Mouse (Mus musculus) myocyte (in vitro differentiated cells): ENCODE results near the gene Cstf2t. TPM values are rescaled to one million over a fixed set of nuclear protein-coding genes. Genes with fewer than 3 reads are reported as not detected.

Source experiments
- H3K27me3 ChIP-seq: one replicate; pipeline ENCODE4 v1.6.1; 2011; ENCODE audit not compliant: control insufficient read depth, insufficient read depth, insufficient read length
- H3K36me3 ChIP-seq: one replicate; pipeline ENCODE4 v1.6.1; 2011; ENCODE audit not compliant: control insufficient read depth, insufficient read depth
- H3K4me2 ChIP-seq: one replicate; pipeline ENCODE4 v1.6.1; 2011; ENCODE audit warnings: low read depth, control low read depth
- H3K4me3 ChIP-seq: one replicate; pipeline ENCODE4 v1.5.1; 2011; ENCODE audit warnings: mild to moderate bottlenecking, control low read depth, moderate library complexity
- H3K79me2 ChIP-seq: one replicate; pipeline ENCODE4 v1.6.1; 2011; ENCODE audit not compliant: control insufficient read depth, insufficient read depth
- H3ac ChIP-seq: one replicate; pipeline ENCODE4 v1.6.1; 2011; ENCODE audit not compliant: control insufficient read depth, insufficient read length
- CEBPB ChIP-seq: IDR thresholded peaks from 2 replicates; pipeline ENCODE4 v1.6.1; 2011; ENCODE audit warnings: mild to moderate bottlenecking, moderate library complexity; ENCODE audit not compliant: poor library complexity, insufficient read depth, severe bottlenecking
- E2F4 ChIP-seq: IDR thresholded peaks from one replicate; pipeline ENCODE4 v1.6.1; 2011; ENCODE audit warnings: mild to moderate bottlenecking, control low read depth, moderate library complexity; ENCODE audit not compliant: insufficient read depth
- MAX ChIP-seq: IDR thresholded peaks from one replicate; pipeline ENCODE4 v1.6.1; 2011; ENCODE audit warnings: low read depth, mild to moderate bottlenecking, control low read depth
- MYOD1 ChIP-seq, 3 experiments: IDR thresholded peaks; one replicate each; pipeline ENCODE4 v1.6.1; 2011; ENCODE audit warnings: control low read depth in 2 of 3, low read depth in 2 of 3, mild to moderate bottlenecking in 2 of 3, moderate library complexity in 1 of 3; ENCODE audit not compliant: insufficient read length in 2 of 3, control insufficient read depth in 1 of 3
- MYOG ChIP-seq, 3 experiments: IDR thresholded peaks; one replicate each; pipeline ENCODE4 v1.6.1; 2011; ENCODE audit warnings: control low read depth in 2 of 3, low read depth in 2 of 3, mild to moderate bottlenecking in 2 of 3; ENCODE audit not compliant: insufficient read length in 2 of 3, control insufficient read depth in 1 of 3, insufficient read depth in 1 of 3
- POLR2A ChIP-seq: IDR thresholded peaks from one replicate; pipeline ENCODE4 v1.6.1; 2011; ENCODE audit warnings: low read depth, mild to moderate bottlenecking, control low read depth, moderate library complexity; ENCODE audit not compliant: insufficient read length
- POLR2AphosphoS2 ChIP-seq: IDR thresholded peaks from one replicate; pipeline ENCODE4 v1.6.1; 2011; ENCODE audit warnings: low read depth, control low read depth; ENCODE audit not compliant: insufficient read length
- REST ChIP-seq: IDR thresholded peaks from one replicate; pipeline ENCODE4 v1.6.1; 2011; ENCODE audit warnings: mild to moderate bottlenecking, control low read depth, moderate library complexity; ENCODE audit not compliant: insufficient read depth, insufficient read length
- SRF ChIP-seq: IDR thresholded peaks from one replicate; pipeline ENCODE4 v1.6.1; 2011; ENCODE audit warnings: low read depth; ENCODE audit not compliant: control insufficient read depth, insufficient read length
- TCF12 ChIP-seq: IDR thresholded peaks from one replicate; pipeline ENCODE4 v1.6.1; 2011; ENCODE audit warnings: mild to moderate bottlenecking, control low read depth; ENCODE audit not compliant: poor library complexity, insufficient read depth, severe bottlenecking
- TCF3 ChIP-seq: IDR thresholded peaks from one replicate; pipeline ENCODE4 v1.6.1; 2011; ENCODE audit warnings: low read depth, control low read depth; ENCODE audit not compliant: insufficient read length
- USF1 ChIP-seq: IDR thresholded peaks from one replicate; pipeline ENCODE4 v1.6.1; 2011; ENCODE audit warnings: low read depth, mild to moderate bottlenecking, control low read depth, moderate library complexity
- polyA plus RNA-seq: library from polyadenylated mRNA; unstranded; fragments of >200 nt; fragmentation: generic; extraction: Trizol; gene quantifications from one replicate; pipeline ENCODE4 v1.2.1, GENCODE M21; 2012; ENCODE audit warnings: missing spikeins

Gene Cstf2t
- polyA plus RNA-seq, 1 experiment: 17.5 TPM

DNA sequence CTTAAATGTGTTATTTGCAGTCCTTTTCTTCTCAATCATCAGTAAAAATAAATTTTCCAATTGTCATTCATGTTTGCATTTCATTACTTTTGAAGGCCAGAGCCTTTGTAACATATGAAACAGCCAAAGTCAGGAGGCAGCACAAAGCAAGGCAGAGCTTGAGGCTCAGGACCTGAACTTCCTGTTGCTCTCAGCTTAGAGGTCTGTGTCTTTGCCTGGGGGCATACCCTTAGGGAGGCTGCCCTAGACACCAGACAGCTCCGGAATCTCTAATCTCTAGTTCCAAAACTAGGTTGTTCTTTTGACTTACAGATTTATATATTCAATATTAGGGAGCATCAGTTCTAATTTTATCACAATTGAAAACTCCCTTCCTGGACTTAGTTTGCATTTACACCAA lies 17.9 kb upstream of the Cstf2t start:
- Histone ChIP-seq H3K27me3 (no peaks in the 10 kb centered on the region), H3K36me3 (no peaks in the 10 kb centered on the region), H3ac (no peak overlapping the region), H3K4me2 (no peak overlapping the region), H3K4me3 (no peak overlapping the region), H3K79me2 (no peaks in the 10 kb centered on the region)
- no peak for TF ChIP-seq SRF
- no peak for TF ChIP-seq POLR2A
- no peak for TF ChIP-seq MYOD1 (IDR thresholded peaks at IDR 0.05; ENCODE audit: control insufficient read depth in 1 of 3, insufficient read length in 2 of 3, low read depth in 2 of 3)
- no peak for TF ChIP-seq TCF12
- no peak for TF ChIP-seq TCF3
- no peak for TF ChIP-seq POLR2AphosphoS2
- no peak for TF ChIP-seq MYOG (IDR thresholded peaks at IDR 0.05; ENCODE audit: control insufficient read depth in 1 of 3, insufficient read depth in 1 of 3, insufficient read length in 2 of 3, low read depth in 2 of 3)
- TF ChIP-seq REST: no peak
- no peak for TF ChIP-seq E2F4
- TF ChIP-seq CEBPB: no peak
- TF ChIP-seq USF1: no peak
- no peak for TF ChIP-seq MAX

DNA sequence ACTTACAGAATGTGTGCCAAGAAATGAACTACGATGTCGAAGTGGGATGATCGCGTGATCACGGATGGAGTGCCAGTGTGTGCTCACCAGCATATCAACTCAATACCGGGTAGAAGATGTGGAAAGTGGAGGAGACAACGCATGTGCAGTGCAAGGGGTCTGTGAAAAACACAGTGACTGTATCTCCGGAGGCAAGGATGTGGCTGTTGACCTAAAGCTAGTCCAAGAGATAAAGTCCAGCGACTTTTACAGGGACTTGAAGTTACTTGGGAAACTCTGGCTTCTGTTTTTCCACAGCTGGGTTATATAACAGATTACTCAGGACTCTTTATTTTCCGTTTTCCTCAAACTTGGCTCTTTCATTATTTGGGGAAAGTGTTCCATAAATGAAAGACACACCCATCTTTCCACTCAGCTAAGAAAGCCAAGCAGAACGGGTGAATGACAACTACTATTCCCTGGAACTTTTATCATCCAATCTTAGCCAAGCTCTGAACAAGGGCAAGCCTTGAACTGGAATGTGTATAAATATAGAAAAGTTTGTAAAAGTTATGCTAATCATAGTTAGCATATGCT lies 17.3 kb upstream of the Cstf2t start:
- Histone ChIP-seq H3K27me3 (no peaks in the 10 kb centered on the region), H3K4me2 (no peak overlapping the region), H3K79me2 (no peaks in the 10 kb centered on the region)

GRCm38 (mm10) chr19:31073959-31074716 lies 8.5 kb upstream of the Cstf2t start:
- Histone ChIP-seq H3K27me3 (no peaks in the 10 kb centered on the region), H3ac (no peak overlapping the region), H3K4me3 (no peak overlapping the region), H3K36me3 (no peaks in the 10 kb centered on the region), H3K4me2 (no peak overlapping the region), H3K79me2 (no peaks in the 10 kb centered on the region)
- TF ChIP-seq MYOD1 (IDR thresholded peaks at IDR 0.05; ENCODE audit: control insufficient read depth in 1 of 3, insufficient read length in 2 of 3, low read depth in 2 of 3) (no peak), MAX (no peak), USF1 (no peak), POLR2A (no peak), E2F4 (no peak), TCF3 (no peak)

More for the DNA sequence above, 17.3 kb upstream of the Cstf2t start:
- no peaks in the 10 kb centered on the region for H3K36me3 ChIP-seq
- no peak for TF ChIP-seq USF1
- TF ChIP-seq SRF: no peak
- TF ChIP-seq REST: no peak
- TF ChIP-seq E2F4: no peak
- no peak for TF ChIP-seq POLR2AphosphoS2
- TF ChIP-seq POLR2A: no peak
- H3ac ChIP-seq: no peak overlapping the region
- no peak overlapping the region for H3K4me3 ChIP-seq

- Histone ChIP-seq H3K4me3 (no peak overlapping the region), H3K4me2 (no peak overlapping the region), H3ac (no peak overlapping the region), H3K27me3 (no peaks in the 10 kb centered on the region), H3K79me2 (no peaks in the 10 kb centered on the region), H3K36me3 (no peaks in the 10 kb centered on the region)
- TF ChIP-seq REST: no peak
- no peak for TF ChIP-seq MAX
- TF ChIP-seq POLR2A: no peak
- no peak for TF ChIP-seq TCF12
- TF ChIP-seq POLR2AphosphoS2: no peak
- no peak for TF ChIP-seq E2F4
- no peak for TF ChIP-seq USF1
- TF ChIP-seq CEBPB: no peak
These were observed 7.9 kb upstream of the Cstf2t start for GRCm38 (mm10) chr19:31074717-31075063.

DNA sequence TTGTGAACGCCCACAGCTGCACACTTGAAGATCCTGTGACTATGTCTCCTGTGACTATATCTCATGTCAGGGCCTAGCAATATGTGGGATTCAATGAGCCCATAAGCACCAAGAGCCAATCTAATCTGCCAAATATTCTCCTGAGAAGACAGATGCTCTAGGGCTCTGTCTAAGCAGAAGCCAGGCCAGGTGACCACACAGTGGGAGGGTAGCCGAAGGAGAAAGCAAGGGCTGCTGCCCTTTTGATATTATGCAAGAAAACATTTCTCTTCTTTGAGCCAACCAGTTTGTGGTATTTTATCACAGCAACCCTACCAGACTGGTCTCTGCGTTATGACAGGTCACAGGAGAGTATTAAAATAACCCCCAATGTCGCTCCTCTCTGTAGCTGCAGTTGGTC lies 6.5 kb upstream of the Cstf2t start:
- no peak overlapping the region for H3K4me3 ChIP-seq

More for the DNA sequence above, 6.5 kb upstream of the Cstf2t start:
- Histone ChIP-seq H3ac (no peak overlapping the region), H3K36me3 (no peaks in the 10 kb centered on the region), H3K27me3 (no peaks in the 10 kb centered on the region), H3K4me2 (no peak overlapping the region), H3K79me2 (no peaks in the 10 kb centered on the region)
- TF ChIP-seq E2F4 (no peak), MYOD1 (IDR thresholded peaks at IDR 0.05; ENCODE audit: control insufficient read depth in 1 of 3, insufficient read length in 2 of 3, low read depth in 2 of 3) (no peak), TCF3 (no peak), USF1 (no peak), POLR2A (no peak), TCF12 (no peak), POLR2AphosphoS2 (no peak), CEBPB (no peak), MAX (no peak), MYOG (IDR thresholded peaks at IDR 0.05; ENCODE audit: control insufficient read depth in 1 of 3, insufficient read depth in 1 of 3, insufficient read length in 2 of 3, low read depth in 2 of 3) (no peak), SRF (no peak), REST (no peak)
